Mouse (Mus musculus): ENCODE measurements around the gene Pbp2. TPM values are rescaled to one million over a fixed set of nuclear protein-coding genes. Genes with fewer than 3 reads are reported as not detected.

The Pbp2 gene
- not detected in 2 replicates for polyA plus RNA-seq (2012; ENCODE audit: insufficient read depth, low replicate concordance)

DNA sequence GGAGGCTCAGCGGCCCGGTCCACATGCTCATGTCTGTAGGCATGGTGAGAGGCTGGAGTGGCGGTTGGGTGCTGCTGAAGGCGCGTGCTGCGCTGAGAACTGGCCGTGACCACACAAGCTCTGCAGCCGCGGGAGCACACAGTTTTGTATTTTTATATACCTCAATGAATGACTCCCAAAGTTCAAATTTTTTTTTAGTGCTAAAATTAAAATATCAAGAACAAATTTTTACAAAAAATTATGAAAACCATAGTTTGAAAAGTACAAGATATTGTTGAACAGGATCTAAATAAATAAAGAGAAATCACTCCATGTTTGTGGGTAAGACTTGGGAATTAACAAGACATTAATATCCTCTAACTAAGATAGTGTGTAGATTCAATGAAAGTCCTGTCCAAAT lies at the start of gene Pbp2:
Pbp2 (minus strand) TSS at position 101 of the 400 bp plus-strand sequence.
- Histone ChIP-seq H3K4me3 (replicated peaks) (peak within 1 kb of the TSS; percentile 23), H3K9me3 (peaks cover 25% of the 10 kb centered on the region), H3K27me3 (replicated peaks) (peaks cover 12% of the 10 kb centered on the region), H3K4me1 (no peaks in the 10 kb centered on the region), H3K36me3 (replicated peaks; ENCODE audit: low read length) (no peaks in the 10 kb centered on the region)
- no peak for TF ChIP-seq FLI1 (IDR thresholded peaks at IDR 0.05; ENCODE audit: low read length)
- no peak for TF ChIP-seq GATA1 (IDR thresholded peaks at IDR 0.05; ENCODE audit: borderline replicate concordance, low read length)

DNA sequence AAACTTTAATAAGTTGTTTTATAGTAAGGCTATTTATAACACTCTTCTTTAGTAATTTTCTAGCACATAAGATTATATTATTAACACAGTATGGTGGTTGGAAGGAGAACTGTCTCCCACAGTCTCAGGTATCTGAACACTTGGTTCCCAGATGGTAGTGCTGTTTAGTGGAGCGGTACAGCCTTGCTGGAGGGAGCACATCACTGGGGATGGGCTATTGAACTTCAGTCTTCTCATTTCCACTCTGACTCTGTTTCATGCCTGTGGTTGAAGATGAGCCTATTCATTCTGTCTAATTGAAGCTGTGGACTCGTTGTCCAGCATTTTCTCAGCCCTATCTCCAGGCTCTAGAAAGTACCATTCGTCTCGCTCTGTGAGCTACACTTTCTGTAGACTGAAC lies 44.7 kb upstream of the Pbp2 start:
- peaks cover 6% of the 10 kb centered on the region; the same call in 1 of the 2 replicates for H3K4me1 ChIP-seq
- H3K36me3 ChIP-seq (replicated peaks; ENCODE audit: low read length), result no peaks in the 10 kb centered on the region
- no peaks in the 10 kb centered on the region for H3K9me3 ChIP-seq
- TF ChIP-seq GATA1 (IDR thresholded peaks at IDR 0.05; ENCODE audit: borderline replicate concordance, low read length) (no peak), FLI1 (IDR thresholded peaks at IDR 0.05; ENCODE audit: low read length) (no peak)
- H3K27me3 ChIP-seq (replicated peaks), result peaks cover 16% of the 10 kb centered on the region
- no peak overlapping the region for H3K4me3 ChIP-seq (replicated peaks)

DNA sequence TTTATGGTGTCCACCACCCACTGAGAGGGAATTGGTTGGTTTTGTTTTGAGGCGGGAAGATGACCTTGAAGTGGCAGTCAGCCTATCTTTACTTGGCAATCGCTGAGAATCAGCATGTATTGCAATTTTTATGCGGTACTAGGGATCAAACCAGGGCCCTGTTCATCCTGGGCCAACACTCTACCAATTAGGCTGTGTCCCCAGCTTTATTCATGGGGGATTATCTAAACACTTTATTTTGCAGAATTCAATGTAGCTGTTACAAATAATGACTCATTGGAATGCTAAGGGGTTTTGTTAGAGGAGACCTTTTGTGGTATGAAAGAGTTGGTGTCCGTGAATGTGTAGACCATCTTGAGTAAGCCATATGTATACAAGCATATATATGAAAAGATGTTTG lies 42.3 kb upstream of the Pbp2 start:
- H3K4me1 ChIP-seq, result peaks cover 6% of the 10 kb centered on the region; the same call in 1 of the 2 replicates
- TF ChIP-seq FLI1 (IDR thresholded peaks at IDR 0.05; ENCODE audit: low read length) (no peak), GATA1 (IDR thresholded peaks at IDR 0.05; ENCODE audit: borderline replicate concordance, low read length) (no peak)
- H3K27me3 ChIP-seq (replicated peaks), result peaks cover 19% of the 10 kb centered on the region
- H3K36me3 ChIP-seq (replicated peaks; ENCODE audit: low read length), result no peaks in the 10 kb centered on the region
- no peaks in the 10 kb centered on the region for H3K9me3 ChIP-seq
- no peak overlapping the region for H3K4me3 ChIP-seq (replicated peaks)

DNA sequence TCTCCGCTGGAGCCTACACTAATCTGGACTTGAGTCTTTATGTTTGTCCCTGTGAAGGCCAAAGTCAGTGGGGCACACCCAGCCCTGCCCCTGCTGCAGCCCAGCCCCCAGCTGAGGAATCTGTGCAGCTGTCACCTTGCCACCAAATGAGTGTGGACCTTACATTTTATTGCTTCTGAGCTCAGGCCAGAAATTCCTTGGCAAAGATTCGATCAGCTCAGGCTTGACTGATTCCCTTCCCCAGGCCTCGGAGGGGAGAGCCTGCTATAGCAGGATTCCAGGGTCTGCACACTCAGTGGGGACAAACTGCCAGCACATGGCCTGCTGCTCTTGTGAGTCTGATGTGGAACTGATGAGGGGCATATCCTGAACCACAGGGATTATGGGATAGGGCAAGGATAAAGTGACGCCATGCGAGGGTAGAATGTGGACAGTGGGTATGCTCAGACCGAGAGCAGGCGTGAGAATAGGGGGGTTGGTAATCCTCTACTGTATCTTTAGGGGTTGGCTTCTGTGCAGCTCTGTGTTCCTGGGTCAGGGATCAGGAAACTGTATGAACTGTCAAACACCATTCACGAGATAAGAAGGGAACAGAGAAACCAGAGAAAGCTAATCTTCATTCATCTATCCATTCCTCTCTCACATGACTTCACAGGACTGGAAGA lies 41.6 kb upstream of the Pbp2 start:
- Histone ChIP-seq H3K36me3 (replicated peaks; ENCODE audit: low read length) (no peaks in the 10 kb centered on the region), H3K27me3 (replicated peaks) (peaks cover 19% of the 10 kb centered on the region), H3K4me1 (peaks cover 6% of the 10 kb centered on the region; the same call in 1 of the 2 replicates), H3K9me3 (no peaks in the 10 kb centered on the region), H3K4me3 (replicated peaks) (no peak overlapping the region)
- TF ChIP-seq GATA1 (IDR thresholded peaks at IDR 0.05; ENCODE audit: borderline replicate concordance, low read length), result no peak
- no peak for TF ChIP-seq FLI1 (IDR thresholded peaks at IDR 0.05; ENCODE audit: low read length)

DNA sequence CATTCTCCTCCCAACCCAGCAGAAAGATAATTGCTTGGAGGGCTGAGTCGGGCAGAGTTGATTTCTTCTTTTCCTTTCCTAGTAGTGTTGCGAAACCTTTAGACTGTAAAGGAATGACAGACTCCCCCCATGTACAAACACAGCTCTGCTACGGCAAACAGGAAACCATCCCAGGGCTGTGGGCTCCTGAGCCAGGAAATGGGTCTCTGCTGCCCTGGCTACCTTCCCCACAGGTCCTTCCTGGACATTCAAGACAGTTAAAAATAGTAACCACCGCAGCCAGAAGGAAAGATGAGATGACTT lies 30.8 kb upstream of the Pbp2 start:
- H3K4me1 ChIP-seq, result peaks cover 9% of the 10 kb centered on the region
- no peak overlapping the region for H3K4me3 ChIP-seq (replicated peaks)
- H3K9me3 ChIP-seq, result no peaks in the 10 kb centered on the region
- H3K27me3 ChIP-seq (replicated peaks), result peaks cover 74% of the 10 kb centered on the region
- no peaks in the 10 kb centered on the region for H3K36me3 ChIP-seq (replicated peaks; ENCODE audit: low read length)
- TF ChIP-seq GATA1 (IDR thresholded peaks at IDR 0.05; ENCODE audit: borderline replicate concordance, low read length) (no peak), FLI1 (IDR thresholded peaks at IDR 0.05; ENCODE audit: low read length) (no peak)

DNA sequence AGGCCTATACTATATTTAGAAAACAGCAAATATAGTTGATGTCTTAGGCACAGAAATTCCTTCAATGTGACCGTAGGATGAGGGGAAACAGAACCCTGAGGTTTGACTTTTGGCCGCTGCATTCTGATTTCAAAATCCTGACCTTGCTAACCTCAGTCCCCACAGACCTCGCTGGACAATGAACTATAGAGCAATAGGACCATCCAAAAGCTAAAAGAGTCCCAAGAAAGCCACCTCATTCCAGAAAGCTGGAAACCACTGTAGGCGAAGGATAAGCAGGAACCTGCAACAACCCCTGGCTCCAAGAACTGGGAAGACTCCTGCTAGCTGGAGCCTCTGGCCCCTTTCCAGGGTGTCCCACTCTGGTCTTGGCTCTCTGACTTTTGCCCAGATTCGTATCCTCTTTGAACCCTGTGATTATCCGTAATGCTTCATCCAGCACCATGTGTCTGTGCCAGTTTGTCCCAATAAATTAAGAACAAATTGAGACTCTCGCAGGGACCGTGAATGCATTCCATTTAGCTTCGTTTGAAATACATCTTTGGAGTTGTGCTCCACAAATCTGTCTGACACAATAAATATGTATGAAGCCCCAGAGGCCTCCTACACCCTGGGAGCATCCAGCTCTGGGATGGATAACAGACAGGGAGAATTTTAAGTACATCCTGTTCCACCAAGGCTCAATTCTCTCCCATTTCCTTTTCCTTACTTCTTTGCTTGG lies 30.3 kb upstream of the Pbp2 start:
- peaks cover 9% of the 10 kb centered on the region for H3K4me1 ChIP-seq
- H3K9me3 ChIP-seq, result no peaks in the 10 kb centered on the region
- TF ChIP-seq FLI1 (IDR thresholded peaks at IDR 0.05; ENCODE audit: low read length) (no peak), GATA1 (IDR thresholded peaks at IDR 0.05; ENCODE audit: borderline replicate concordance, low read length) (no peak)
- no peak overlapping the region for H3K4me3 ChIP-seq (replicated peaks)
- no peaks in the 10 kb centered on the region for H3K36me3 ChIP-seq (replicated peaks; ENCODE audit: low read length)
- H3K27me3 ChIP-seq (replicated peaks), result peaks cover 74% of the 10 kb centered on the region

DNA sequence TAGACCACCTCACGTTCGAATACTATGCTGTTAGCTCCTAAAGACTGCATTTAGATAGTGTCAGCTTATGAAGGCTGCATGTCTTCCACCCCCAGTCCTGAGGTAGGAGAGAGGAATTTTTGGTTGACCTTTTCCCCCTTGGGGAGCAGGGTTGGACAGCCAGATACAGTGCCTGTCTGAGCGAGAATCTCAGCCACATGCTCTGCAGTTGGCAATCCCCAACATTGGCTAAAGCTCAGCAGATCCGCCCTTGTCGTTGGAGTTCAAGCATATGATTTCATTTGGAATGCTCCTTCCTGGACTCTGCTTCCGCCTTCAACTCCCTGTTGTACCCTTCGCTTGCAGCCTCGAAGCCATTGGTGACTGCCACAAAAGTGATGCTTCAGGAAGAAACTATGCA lies 26.2 kb upstream of the Pbp2 start:
- no peak for TF ChIP-seq FLI1 (IDR thresholded peaks at IDR 0.05; ENCODE audit: low read length)
- no peak for TF ChIP-seq GATA1 (IDR thresholded peaks at IDR 0.05; ENCODE audit: borderline replicate concordance, low read length)
- Histone ChIP-seq H3K4me3 (replicated peaks) (no peak overlapping the region), H3K27me3 (replicated peaks) (peaks cover 74% of the 10 kb centered on the region), H3K36me3 (replicated peaks; ENCODE audit: low read length) (no peaks in the 10 kb centered on the region), H3K4me1 (peaks cover 8% of the 10 kb centered on the region), H3K9me3 (no peaks in the 10 kb centered on the region)

DNA sequence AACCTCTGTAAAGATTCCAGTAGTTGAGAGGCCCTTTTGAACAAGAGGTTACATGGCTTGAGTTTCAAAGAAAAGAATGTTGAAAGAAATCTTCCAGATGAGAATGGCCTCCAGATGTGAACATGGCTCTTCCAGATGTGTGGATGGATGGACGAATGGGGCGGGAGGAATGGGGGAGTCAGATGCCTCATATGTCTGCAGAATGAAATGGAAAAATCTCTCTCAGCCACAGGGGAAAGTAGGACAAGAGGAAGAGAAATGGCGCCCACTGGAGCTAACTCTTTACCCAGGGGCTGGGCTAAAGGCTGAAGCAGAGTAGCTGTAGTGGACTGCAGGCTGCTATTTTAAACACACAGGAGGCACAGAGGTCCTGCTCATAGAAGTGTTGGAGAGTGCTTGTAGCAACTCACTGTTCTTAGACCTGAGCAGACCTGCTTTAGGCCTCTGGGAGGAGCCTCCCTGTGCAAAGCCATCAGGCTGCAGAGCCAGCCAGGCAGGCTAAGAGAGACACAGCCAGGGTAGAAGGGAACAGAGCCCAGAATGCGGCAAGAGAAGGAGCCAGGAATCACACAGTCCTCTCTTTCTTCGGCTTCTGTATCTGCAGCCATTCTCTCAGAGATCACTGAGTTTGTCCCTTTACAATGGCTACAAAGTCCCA lies 23.9 kb upstream of the Pbp2 start:
- no peaks in the 10 kb centered on the region for H3K4me1 ChIP-seq
- no peak for TF ChIP-seq FLI1 (IDR thresholded peaks at IDR 0.05; ENCODE audit: low read length)
- no peak for TF ChIP-seq GATA1 (IDR thresholded peaks at IDR 0.05; ENCODE audit: borderline replicate concordance, low read length)
- peaks cover 56% of the 10 kb centered on the region for H3K27me3 ChIP-seq (replicated peaks)
- H3K36me3 ChIP-seq (replicated peaks; ENCODE audit: low read length), result no peaks in the 10 kb centered on the region
- H3K4me3 ChIP-seq (replicated peaks), result no peak overlapping the region
- H3K9me3 ChIP-seq, result no peaks in the 10 kb centered on the region

DNA sequence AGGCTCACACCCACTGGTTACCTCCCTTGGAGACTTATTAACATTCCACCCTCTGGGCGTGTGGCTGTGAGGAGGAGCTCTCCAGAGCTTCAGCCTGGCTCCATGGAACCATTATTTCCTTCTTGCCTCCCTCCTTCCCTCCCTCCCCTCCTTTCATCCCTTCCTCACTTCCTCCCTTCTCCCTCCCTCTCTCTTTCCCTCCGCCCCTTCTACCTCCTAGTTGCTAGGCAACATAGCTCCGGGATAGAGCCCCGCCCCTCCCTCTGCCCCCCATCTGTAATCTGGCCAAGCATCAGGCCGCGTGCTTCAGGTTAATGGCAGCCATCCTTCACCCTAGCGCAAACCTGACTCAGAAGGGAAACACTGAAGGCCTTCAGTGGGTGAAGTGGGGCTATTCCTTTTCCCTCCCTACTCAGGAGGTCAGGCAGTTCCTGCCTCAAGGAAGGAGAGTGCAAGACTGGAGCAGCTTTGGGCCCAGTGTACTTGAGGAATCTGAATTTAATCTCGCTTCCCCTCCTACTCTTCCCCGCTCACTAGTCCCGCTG lies 22.6 kb upstream of the Pbp2 start:
- Histone ChIP-seq H3K36me3 (replicated peaks; ENCODE audit: low read length) (no peaks in the 10 kb centered on the region), H3K27me3 (replicated peaks) (peaks cover 46% of the 10 kb centered on the region), H3K4me1 (no peaks in the 10 kb centered on the region), H3K9me3 (no peaks in the 10 kb centered on the region), H3K4me3 (replicated peaks) (no peak overlapping the region)
- no peak for TF ChIP-seq GATA1 (IDR thresholded peaks at IDR 0.05; ENCODE audit: borderline replicate concordance, low read length)
- TF ChIP-seq FLI1 (IDR thresholded peaks at IDR 0.05; ENCODE audit: low read length), result no peak

DNA sequence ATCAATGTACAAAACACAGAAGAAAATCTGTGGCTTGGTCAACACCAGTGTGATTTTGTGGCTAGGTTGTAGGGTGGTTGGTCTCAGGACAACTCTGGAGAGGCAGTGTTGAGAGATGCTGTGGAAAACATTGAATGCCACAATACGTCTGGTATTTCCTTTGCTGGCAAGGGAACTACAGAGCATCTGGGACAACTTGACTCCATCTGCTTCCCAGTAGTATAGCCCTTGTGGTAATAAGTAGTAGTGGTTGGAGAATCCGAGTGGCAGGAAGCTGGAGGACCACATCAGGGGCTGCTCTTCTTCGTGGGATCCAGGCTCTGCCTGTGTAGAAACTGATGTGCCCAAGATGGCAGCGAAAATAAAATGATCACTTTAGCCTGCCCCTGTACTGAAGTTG lies 21.7 kb upstream of the Pbp2 start:
- H3K36me3 ChIP-seq (replicated peaks; ENCODE audit: low read length), result no peaks in the 10 kb centered on the region
- no peaks in the 10 kb centered on the region for H3K9me3 ChIP-seq
- TF ChIP-seq GATA1 (IDR thresholded peaks at IDR 0.05; ENCODE audit: borderline replicate concordance, low read length), result no peak
- no peak overlapping the region for H3K4me3 ChIP-seq (replicated peaks)
- peaks cover 42% of the 10 kb centered on the region for H3K27me3 ChIP-seq (replicated peaks)
- H3K4me1 ChIP-seq, result no peaks in the 10 kb centered on the region
